Mouse (Mus musculus): ENCODE measurements around the gene Prpf8. TPM values are rescaled to one million over a fixed set of nuclear protein-coding genes. Genes with fewer than 3 reads are reported as not detected.

The Prpf8 gene
- total and polyA plus RNA-seq, 3 experiments: 187 to 345 (median 246) TPM

- Histone ChIP-seq H3K4me3 (replicated peaks in 1 of 3; ENCODE audit: low read depth in 2 of 3, low read length in 2 of 3, poor library complexity in 1 of 3) (no peak overlapping the region), H3K27ac (ENCODE audit: insufficient read depth, low read depth) (no peak overlapping the region), H3K27me3 (replicated peaks) (no peaks in the 10 kb centered on the region), H3K4me2 (ENCODE audit: insufficient read depth, low read depth, poor library complexity, severe bottlenecking) (no peak overlapping the region), H3K9ac (ENCODE audit: insufficient read depth, low read depth) (no peak overlapping the region), H3K36me3 (replicated peaks in 1 of 2; ENCODE audit: control insufficient read depth in 1 of 2, insufficient read depth in 1 of 2, low read length in 1 of 2) (peaks cover 20 to 76% of the 10 kb centered on the region in 2 experiments), H3K4me1 (ENCODE audit: control insufficient read depth in 1 of 2, insufficient read depth in 2 of 2) (no peaks in the 10 kb centered on the region), H3K79me2 (replicated peaks; ENCODE audit: control insufficient read depth, extremely low read depth, insufficient read depth, poor library complexity, severe bottlenecking) (no peaks in the 10 kb centered on the region), H3K9me3 (replicated peaks; ENCODE audit: low read length) (no peaks in the 10 kb centered on the region)
- no peak for DNase-seq (ENCODE audit: extremely low read depth)
- in situ Hi-C loops (cut with MboI; ENCODE audit: low pct_ligation_motif_present, low pct_unique_long_range_greater_than_20kb, low sequenced_read_pairs): no loop called here
- TF ChIP-seq NRF1 (IDR thresholded peaks at IDR 0.05; ENCODE audit: low read depth, low read length) (no peak), USF2 (conservative IDR thresholded peaks at IDR 0.05; ENCODE audit: low read depth, low read length) (no peak), TBP (conservative IDR thresholded peaks at IDR 0.05; ENCODE audit: low read depth, low read length) (no peak), MAX (IDR thresholded peaks at IDR 0.05; ENCODE audit: low read length) (no peak), GABPA (IDR thresholded peaks at IDR 0.05; ENCODE audit: insufficient replicate concordance, low read depth, low read length) (no peak), PAX5 (IDR thresholded peaks at IDR 0.05; ENCODE audit: low read length) (no peak), HCFC1 (IDR thresholded peaks at IDR 0.05; ENCODE audit: low read depth, low read length) (no peak), ELF1 (IDR thresholded peaks at IDR 0.05; ENCODE audit: low read depth, low read length) (no peak), CHD2 (IDR thresholded peaks at IDR 0.05; ENCODE audit: low read length) (no peak), SMC3 (IDR thresholded peaks at IDR 0.05; ENCODE audit: low read depth, low read length) (no peak)
- dilution Hi-C loops (cut with MboI; ENCODE audit: extremely low pct_ligation_motif_present, extremely low pct_unique_long_range_greater_than_20kb, low sequenced_read_pairs): no loop called here
Measured at GRCm38 (mm10) chr11:75519834-75520633, 33.4 kb downstream of the Prpf8 start.

- no peaks in the 10 kb centered on the region for H3K9me3 ChIP-seq (replicated peaks; ENCODE audit: low read length)
- no peak overlapping the region for H3K4me2 ChIP-seq (ENCODE audit: insufficient read depth, low read depth, poor library complexity, severe bottlenecking)
- H3K9ac ChIP-seq (ENCODE audit: insufficient read depth, low read depth): no peak overlapping the region
- H3K36me3 ChIP-seq (replicated peaks in 1 of 2; ENCODE audit: control insufficient read depth in 1 of 2, insufficient read depth in 1 of 2, low read length in 1 of 2): peaks cover 17 to 79% of the 10 kb centered on the region in 2 experiments
- no peak for TF ChIP-seq JUND (conservative IDR thresholded peaks at IDR 0.05; ENCODE audit: low read depth, low read length)
- TF ChIP-seq SIN3A (IDR thresholded peaks at IDR 0.05; ENCODE audit: low read length): no peak
- TF ChIP-seq MAX (IDR thresholded peaks at IDR 0.05; ENCODE audit: low read length): no peak
- TF ChIP-seq MEF2A (IDR thresholded peaks at IDR 0.05; ENCODE audit: borderline replicate concordance, low read depth, low read length): no peak
- TF ChIP-seq USF1 (IDR thresholded peaks at IDR 0.05; ENCODE audit: low read depth, low read length): no peak
- TF ChIP-seq MXI1 (IDR thresholded peaks at IDR 0.05; ENCODE audit: low read depth, low read length): no peak
- no peak for TF ChIP-seq RAD21 (IDR thresholded peaks at IDR 0.05; ENCODE audit: low read depth, low read length)
- H3K79me2 ChIP-seq (replicated peaks; ENCODE audit: control insufficient read depth, extremely low read depth, insufficient read depth, poor library complexity, severe bottlenecking): no peaks in the 10 kb centered on the region
- peaks cover 0 to 8% of the 10 kb centered on the region in 2 experiments; a peak in 2 of 4 replicates for H3K4me1 ChIP-seq (ENCODE audit: control insufficient read depth in 1 of 2, insufficient read depth in 2 of 2)
- dilution Hi-C loops (cut with MboI; ENCODE audit: extremely low pct_ligation_motif_present, extremely low pct_unique_long_range_greater_than_20kb, low sequenced_read_pairs): no loop called here
- no peak overlapping the region for H3K27ac ChIP-seq (ENCODE audit: insufficient read depth, low read depth)
- no peak overlapping the region for H3K4me3 ChIP-seq (replicated peaks in 1 of 3; ENCODE audit: low read depth in 2 of 3, low read length in 2 of 3, poor library complexity in 1 of 3)
- in situ Hi-C loops (cut with MboI; ENCODE audit: low pct_ligation_motif_present, low pct_unique_long_range_greater_than_20kb, low sequenced_read_pairs): no loop called here
- H3K27me3 ChIP-seq (replicated peaks): no peaks in the 10 kb centered on the region
- DNase-seq (ENCODE audit: extremely low read depth): no peak
Measured at GRCm38 (mm10) chr11:75521609-75522008, 35.0 kb downstream of the Prpf8 start.

Measured in CH12.LX (cell line).